Mouse (Mus musculus) forebrain, embryonic 11.5 days (tissue): ENCODE data around the gene Mydgf. TPM values are rescaled to one million over a fixed set of nuclear protein-coding genes. Genes with fewer than 3 reads are reported as not detected.
A peak's percentile ranks its signal among the peaks of the same experiment; 100 is the strongest.

Source experiments
- ATAC-seq: fragments of 200-750 bp; cut with Nextera tagmentation; replicated peaks from 2 replicates; pipeline ENCODE4 v1.8.0; 2017; ENCODE audit warnings: moderate TSS enrichment; ENCODE audit not compliant: low FRiP score
- DNase-seq: peaks from one replicate; pipeline ENCODE4 v3.0.0-alpha.2; 2017; ENCODE audit warnings: low spot score
- H3K27ac ChIP-seq: fragments of 300-500 bp; sonication (generic); 2 replicates; pipeline ENCODE4 v1.5.1; 2014; ENCODE audit warnings: low read depth, low read length
- H3K27me3 ChIP-seq: fragments of 300-500 bp; sonication (generic); 2 replicates; pipeline ENCODE4 v1.6.1; 2014; ENCODE audit warnings: mild to moderate bottlenecking, low read length, mixed read lengths; ENCODE audit not compliant: control insufficient read depth, insufficient read depth
- H3K36me3 ChIP-seq: fragments of 300-500 bp; sonication (generic); 2 replicates; pipeline ENCODE4 v1.6.1; 2014; ENCODE audit warnings: mild to moderate bottlenecking, low read length, moderate library complexity, mixed read lengths; ENCODE audit not compliant: control insufficient read depth, insufficient read depth
- H3K4me1 ChIP-seq: fragments of 300-500 bp; sonication (generic); replicated peaks from 2 replicates; pipeline ENCODE4 v1.6.1; 2014; ENCODE audit warnings: low read length, mixed read lengths; ENCODE audit not compliant: control insufficient read depth, insufficient read depth
- H3K4me2 ChIP-seq: fragments of 300-500 bp; sonication (generic); 2 replicates; pipeline ENCODE4 v1.6.1; 2014; ENCODE audit warnings: low read depth, mild to moderate bottlenecking, low read length, moderate library complexity, mixed read lengths; ENCODE audit not compliant: severe bottlenecking
- H3K4me3 ChIP-seq: fragments of 300-500 bp; sonication (generic); 2 replicates; pipeline ENCODE4 v1.5.1; 2014; ENCODE audit warnings: low read depth, low read length
- H3K9ac ChIP-seq: fragments of 300-500 bp; sonication (generic); 2 replicates; pipeline ENCODE4 v1.6.1; 2014; ENCODE audit warnings: low read length
- H3K9me3 ChIP-seq: fragments of 300-500 bp; sonication (generic); 2 replicates; pipeline ENCODE4 v1.6.1; 2016; ENCODE audit warnings: low read length, mixed read lengths; ENCODE audit not compliant: control insufficient read depth
- WGBS: fragments of 180-500 bp; shearing (Covaris S2); extraction: QIAGEN DNeasy Blood & Tissue Kit; methylation state at CpG from one replicate; pipeline ENCODE4 v1.1.7; 2014; 5-methylcytosine and 5-hydroxymethylcytosine counted together
- polyA plus RNA-seq: library from polyadenylated mRNA; unstranded; fragments of >200 nt; fragmentation: Nextera tagmentation; extraction: Ambion mirVana; gene quantifications from 2 replicates; pipeline ENCODE4 v1.2.1, GENCODE M21; 2014

Mydgf gene
- polyA plus RNA-seq, 1 experiment from 2014 or later: 55.4 TPM

DNA sequence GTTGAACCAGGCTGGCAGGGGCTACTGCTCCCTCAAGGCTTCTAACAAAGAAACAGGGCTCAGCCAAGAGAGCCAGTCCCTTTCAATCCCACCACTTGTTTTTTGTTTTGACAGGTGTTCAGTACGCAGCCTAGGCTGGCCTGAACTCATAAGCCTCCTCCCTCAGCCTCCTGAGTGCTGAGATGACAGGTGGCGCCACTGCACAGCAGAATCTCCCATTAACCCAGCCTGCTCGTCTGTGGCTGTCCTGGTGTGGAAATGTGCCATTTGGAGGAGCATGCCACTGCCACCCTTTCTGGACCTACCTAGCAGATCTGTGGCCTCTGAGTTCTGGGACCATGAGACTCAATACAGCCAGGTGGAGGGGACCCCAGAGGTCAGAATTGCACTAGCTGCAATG lies 20.0 kb upstream of the Mydgf start:
- Histone ChIP-seq H3K9ac (no peak overlapping the region), H3K27me3 (no peaks in the 10 kb centered on the region), H3K36me3 (peaks cover 19% of the 10 kb centered on the region), H3K9me3 (no peaks in the 10 kb centered on the region), H3K4me1 (no peaks in the 10 kb centered on the region), H3K4me2 (no peak overlapping the region), H3K27ac (no peak overlapping the region), H3K4me3 (no peak overlapping the region)
- DNase-seq: no peak
- no peak for ATAC-seq
- 64% methylated on average over 3 of the region's 3 CpGs for whole genome bisulfite sequencing

DNA sequence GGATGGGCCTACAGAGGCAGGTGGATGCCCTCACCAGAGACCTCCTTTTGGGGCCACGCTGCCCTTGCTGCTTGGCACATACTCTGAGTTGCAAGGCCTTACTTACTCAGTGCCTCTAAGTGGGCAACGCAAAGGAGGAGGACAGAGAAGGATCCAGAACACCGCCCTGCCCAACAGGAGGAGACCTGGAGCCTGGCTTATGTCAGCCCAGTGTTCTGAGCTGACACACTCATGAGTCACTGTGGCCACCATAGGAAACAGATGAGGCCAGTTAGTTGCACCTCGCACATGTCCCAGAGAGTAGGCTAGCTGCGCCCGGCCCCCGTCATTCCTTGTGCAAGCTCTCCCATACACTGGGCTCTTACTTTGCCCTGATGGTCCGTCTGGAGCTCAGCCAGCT lies 18.8 kb upstream of the Mydgf start:
- Histone ChIP-seq H3K27ac (no peak overlapping the region), H3K36me3 (peaks cover 21% of the 10 kb centered on the region), H3K27me3 (no peaks in the 10 kb centered on the region), H3K4me1 (no peaks in the 10 kb centered on the region), H3K9me3 (no peaks in the 10 kb centered on the region), H3K4me3 (no peak overlapping the region), H3K4me2 (no peak overlapping the region), H3K9ac (no peak overlapping the region)
- 93% methylated on average over 8 of the region's 8 CpGs for WGBS
- DNase-seq (no peak), ATAC-seq (no peak)

GRCm38 (mm10) chr17:56201642-56202041 lies 17.9 kb upstream of the Mydgf start:
- no peak overlapping the region for H3K9ac ChIP-seq
- H3K4me3 ChIP-seq: no peak overlapping the region
- DNase-seq: no peak
- no peak for ATAC-seq
- H3K9me3 ChIP-seq: no peaks in the 10 kb centered on the region; the same call in 1 of the 2 replicates
- no peaks in the 10 kb centered on the region for H3K4me1 ChIP-seq
- 75% methylated on average over 3 of the region's 3 CpGs for WGBS
- peaks cover 27% of the 10 kb centered on the region for H3K36me3 ChIP-seq
- no peak overlapping the region for H3K4me2 ChIP-seq
- H3K27me3 ChIP-seq: no peaks in the 10 kb centered on the region
- H3K27ac ChIP-seq: no peak overlapping the region

DNA sequence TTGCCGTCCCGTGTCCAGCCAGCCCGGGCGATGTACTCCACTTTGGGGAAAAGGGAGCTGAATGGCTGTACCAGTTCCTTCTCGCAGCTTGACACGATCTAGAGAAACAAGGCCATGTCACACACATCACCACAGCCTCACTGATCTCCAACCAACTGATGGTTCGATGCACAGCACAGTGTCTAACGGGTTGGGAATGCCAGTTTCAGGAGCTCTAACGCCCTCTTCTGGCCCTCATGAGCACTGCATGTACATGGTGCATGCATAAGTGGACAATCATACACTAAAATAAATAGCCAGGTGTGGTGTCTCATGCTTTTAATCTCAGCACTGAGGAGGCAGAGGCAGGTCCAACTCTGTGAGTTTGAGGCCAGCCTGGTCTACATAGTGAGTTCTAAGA lies 16.9 kb upstream of the Mydgf start:
- no peak for ATAC-seq
- H3K9ac ChIP-seq: no peak overlapping the region
- WGBS: 84% methylated on average over 9 of the region's 9 CpGs
- no peak overlapping the region for H3K4me3 ChIP-seq
- H3K4me1 ChIP-seq: no peaks in the 10 kb centered on the region
- no peak for DNase-seq
- no peak overlapping the region for H3K27ac ChIP-seq
- peaks cover 23% of the 10 kb centered on the region for H3K36me3 ChIP-seq
- H3K4me2 ChIP-seq: no peak overlapping the region
- no peaks in the 10 kb centered on the region; the same call in 1 of the 2 replicates for H3K9me3 ChIP-seq
- H3K27me3 ChIP-seq: no peaks in the 10 kb centered on the region

GRCm38 (mm10) chr17:56196860-56197259 lies 13.1 kb upstream of the Mydgf start:
- ATAC-seq: no peak
- whole genome bisulfite sequencing: 73% methylated on average over 2 of the region's 2 CpGs
- Histone ChIP-seq H3K9me3 (no peaks in the 10 kb centered on the region; the same call in 1 of the 2 replicates), H3K36me3 (peaks cover 13% of the 10 kb centered on the region), H3K4me3 (no peak overlapping the region), H3K4me1 (no peaks in the 10 kb centered on the region), H3K9ac (no peak overlapping the region), H3K27ac (no peak overlapping the region), H3K27me3 (no peaks in the 10 kb centered on the region), H3K4me2 (no peak overlapping the region)
- no peak for DNase-seq

DNA sequence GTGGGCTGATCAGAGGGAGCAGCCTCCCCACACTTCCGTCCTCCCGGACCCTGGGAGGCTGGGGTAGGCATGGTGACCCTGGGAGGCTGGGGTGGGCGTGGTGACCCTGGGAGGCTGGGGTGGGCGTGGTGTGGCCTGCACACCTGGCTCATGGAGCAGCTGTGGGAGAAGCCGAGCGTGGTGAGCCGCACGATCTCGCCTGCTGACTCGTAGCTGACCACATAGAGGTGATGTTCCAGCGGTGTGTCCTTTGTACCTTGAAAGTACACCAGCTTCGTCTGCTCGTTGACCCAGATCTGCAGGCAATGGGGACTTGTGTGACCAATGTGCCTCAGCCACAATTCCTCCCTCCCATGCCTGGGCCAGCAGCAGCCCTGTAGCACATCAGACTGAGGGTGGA lies 11.0 kb upstream of the Mydgf start:
- DNase-seq (no peak), ATAC-seq (no peak)
- no peaks in the 10 kb centered on the region for H3K27me3 ChIP-seq
- H3K9ac ChIP-seq: no peak overlapping the region
- WGBS: 94% methylated on average over 13 of the region's 13 CpGs
- no peak overlapping the region for H3K27ac ChIP-seq
- H3K4me3 ChIP-seq: no peak overlapping the region
- no peaks in the 10 kb centered on the region; the same call in 1 of the 2 replicates for H3K9me3 ChIP-seq
- H3K4me1 ChIP-seq: no peaks in the 10 kb centered on the region
- peaks cover 13% of the 10 kb centered on the region for H3K36me3 ChIP-seq
- no peak overlapping the region for H3K4me2 ChIP-seq

- DNase-seq (no peak), ATAC-seq (no peak)
- Histone ChIP-seq H3K27ac (no peak overlapping the region), H3K4me1 (no peaks in the 10 kb centered on the region), H3K9ac (no peak overlapping the region), H3K4me2 (no peak overlapping the region), H3K9me3 (no peaks in the 10 kb centered on the region; the same call in 1 of the 2 replicates), H3K4me3 (no peak overlapping the region), H3K27me3 (no peaks in the 10 kb centered on the region), H3K36me3 (peaks cover 13% of the 10 kb centered on the region)
- 95% methylated on average over 12 of the region's 12 CpGs for WGBS
Measured at GRCm38 (mm10) chr17:56194357-56194756, 10.6 kb upstream of the Mydgf start.

DNA sequence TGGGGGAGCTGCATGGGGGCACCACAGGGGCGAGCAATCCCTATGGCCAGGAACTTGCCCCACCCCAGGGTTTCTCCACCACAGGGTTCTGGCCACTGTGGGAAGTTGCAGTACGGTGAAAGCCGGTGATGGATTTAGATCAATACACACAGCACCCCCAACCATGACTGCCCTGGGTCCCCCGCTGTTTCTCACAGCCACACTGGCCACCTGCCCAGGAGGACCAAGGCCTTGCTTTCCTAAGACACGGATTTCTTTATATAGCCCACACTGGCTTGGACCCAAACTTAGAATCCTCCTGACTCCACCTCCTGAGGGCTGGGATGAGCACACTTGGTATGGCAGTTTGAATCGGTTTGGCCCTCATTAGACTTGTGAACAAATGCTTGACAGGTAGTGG lies 7.5 kb upstream of the Mydgf start:
- Histone ChIP-seq H3K4me1 (no peaks in the 10 kb centered on the region), H3K27me3 (no peaks in the 10 kb centered on the region), H3K36me3 (peaks cover 6% of the 10 kb centered on the region; the same call in 1 of the 2 replicates), H3K27ac (no peak overlapping the region), H3K9ac (no peak overlapping the region), H3K9me3 (no peaks in the 10 kb centered on the region), H3K4me3 (no peak overlapping the region), H3K4me2 (no peak overlapping the region)
- 91% methylated on average over 6 of the region's 6 CpGs for WGBS
- DNase-seq (no peak), ATAC-seq (no peak)

DNA sequence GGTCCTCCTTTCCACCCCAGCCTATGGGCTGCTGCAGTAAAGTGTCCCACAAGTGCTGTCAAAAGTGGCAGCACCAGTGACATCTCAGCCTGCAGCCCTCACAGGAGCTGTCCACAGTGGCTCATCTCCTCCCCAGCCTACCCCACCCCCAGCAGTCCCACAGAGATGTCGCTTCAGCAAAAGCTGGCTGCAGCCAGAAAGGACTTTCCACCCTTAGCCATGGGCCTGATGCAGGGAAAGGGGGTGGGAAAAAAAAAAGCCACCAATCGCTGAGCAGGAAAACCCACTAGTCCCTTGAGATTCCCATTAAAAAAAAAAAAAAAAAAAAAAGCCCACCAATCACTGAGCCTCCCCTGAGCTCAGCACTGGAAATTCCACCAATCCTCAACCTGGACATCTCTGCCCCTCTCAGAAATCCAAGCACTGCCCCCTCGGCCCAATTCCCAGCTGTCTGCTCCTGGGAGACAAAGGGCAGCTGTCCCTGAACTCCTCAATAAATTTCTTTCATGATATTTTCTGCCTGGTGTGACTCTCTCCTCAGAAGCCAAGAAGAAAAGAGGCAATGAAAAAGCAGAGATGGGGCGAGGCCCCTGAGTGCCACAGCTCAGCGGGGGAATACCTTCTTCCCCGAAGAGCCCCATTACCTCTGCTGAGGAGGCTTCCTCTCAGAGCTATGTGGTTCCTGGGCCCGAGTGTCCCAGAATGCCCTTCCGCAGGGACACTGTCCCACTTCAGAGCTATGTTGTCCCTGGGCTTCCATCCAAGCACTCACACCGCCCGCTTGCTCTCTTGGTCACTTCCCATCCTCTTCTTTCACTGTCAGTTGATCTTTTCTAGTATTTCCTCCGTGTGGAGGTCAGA lies 1.8 kb upstream of the Mydgf start:
- H3K4me3 ChIP-seq: no peak overlapping the region
- peaks cover 5% of the 10 kb centered on the region; the same call in 1 of the 2 replicates for H3K36me3 ChIP-seq
- H3K9ac ChIP-seq: no peak overlapping the region
- H3K4me1 ChIP-seq: 0 out of 2 replicates have a peak, but pooled peaks cover 3% of the 10 kb centered on the region
- H3K27ac ChIP-seq: peak overlapping the region; percentile 1; the same call in 1 of the 2 replicates
- H3K9me3 ChIP-seq: no peaks in the 10 kb centered on the region
- H3K27me3 ChIP-seq: no peaks in the 10 kb centered on the region
- no peak overlapping the region for H3K4me2 ChIP-seq
- no peak for DNase-seq
- no peak for ATAC-seq
- 46% methylated on average over 11 of the region's 11 CpGs for WGBS
